In genomic region chr1:132417319-132418251, GRCm38 (mm10) we compare ENCODE assay signal across 1 mouse cellular context.
TF ChIP-seq lines count a peak whose summit lies in the region.

Dstyk (plus strand) TSS chr1:132417555.

TF ChIP-seq in CH12.LX, 34 proteins besides CTCF, POLR2A, EP300 and RAD21 (continued from another document):
- TF ChIP-seq POLR2AphosphoS2 (IDR thresholded peaks at IDR 0.05; ENCODE audit: low read depth, low read length) = no peak
- no peak for TF ChIP-seq MXI1 (IDR thresholded peaks at IDR 0.05; ENCODE audit: low read depth, low read length)
- TF ChIP-seq MYC (IDR thresholded peaks at IDR 0.05; ENCODE audit: low read depth, low read length) = no peak
- no peak for TF ChIP-seq ZKSCAN1 (IDR thresholded peaks at IDR 0.05; ENCODE audit: borderline replicate concordance, low read depth, low read length)
- TF ChIP-seq E2F4 (IDR thresholded peaks at IDR 0.05; ENCODE audit: insufficient replicate concordance, low read depth, low read length) = no peak
- TF ChIP-seq HCFC1 (IDR thresholded peaks at IDR 0.05; ENCODE audit: low read depth, low read length) = peak; percentile 91
- TF ChIP-seq CHD1 (IDR thresholded peaks at IDR 0.05; ENCODE audit: low read depth, low read length) = 0 out of 2 replicates have a peak, but pooled peaks have one; percentile 27
- TF ChIP-seq GABPA (IDR thresholded peaks at IDR 0.05; ENCODE audit: insufficient replicate concordance, low read depth, low read length) = no peak; the same call in 1 of the 2 replicates
- no peak for TF ChIP-seq PAX5 (IDR thresholded peaks at IDR 0.05; ENCODE audit: low read length)
- TF ChIP-seq CHD2 (IDR thresholded peaks at IDR 0.05; ENCODE audit: low read length) = no peak
- TF ChIP-seq SMC3 (IDR thresholded peaks at IDR 0.05; ENCODE audit: low read depth, low read length) = no peak
- TF ChIP-seq JUND (conservative IDR thresholded peaks at IDR 0.05; ENCODE audit: low read depth, low read length) = no peak
- 0 out of 2 replicates have a peak, but pooled peaks have one; percentile 15 for TF ChIP-seq ETS1 (conservative IDR thresholded peaks at IDR 0.05; ENCODE audit: low read depth, low read length)
